Mouse (Mus musculus): Measurements from ENCODE around the gene Rbks.
"Not testable (repeated sequence)": the region's sequence is repeated elsewhere in the genome, so short reads cannot be mapped to it uniquely, and the experiment has no call there.

Rbks gene

DNA sequence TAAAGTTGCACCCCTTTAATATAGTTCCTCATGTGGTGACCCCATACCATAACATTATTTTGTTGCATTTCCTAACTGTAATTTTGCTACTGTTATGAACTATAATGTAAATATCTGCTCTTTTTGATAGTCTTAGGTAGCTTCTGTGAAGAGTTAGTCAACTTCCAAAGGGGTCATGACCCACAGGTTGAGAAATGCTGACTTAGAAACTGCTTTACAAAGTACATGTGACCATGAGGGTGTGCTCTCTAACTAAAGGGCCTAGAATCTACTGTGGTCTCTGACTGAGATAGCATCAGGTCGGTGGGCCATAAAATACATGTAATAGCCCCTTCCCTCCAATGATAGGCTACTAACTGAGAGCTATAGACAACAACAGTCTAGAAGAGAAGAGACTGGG is 19.4 kb downstream of the Rbks start:
- no peak for DNase-seq (ENCODE audit: low read depth, low spot score)

DNA sequence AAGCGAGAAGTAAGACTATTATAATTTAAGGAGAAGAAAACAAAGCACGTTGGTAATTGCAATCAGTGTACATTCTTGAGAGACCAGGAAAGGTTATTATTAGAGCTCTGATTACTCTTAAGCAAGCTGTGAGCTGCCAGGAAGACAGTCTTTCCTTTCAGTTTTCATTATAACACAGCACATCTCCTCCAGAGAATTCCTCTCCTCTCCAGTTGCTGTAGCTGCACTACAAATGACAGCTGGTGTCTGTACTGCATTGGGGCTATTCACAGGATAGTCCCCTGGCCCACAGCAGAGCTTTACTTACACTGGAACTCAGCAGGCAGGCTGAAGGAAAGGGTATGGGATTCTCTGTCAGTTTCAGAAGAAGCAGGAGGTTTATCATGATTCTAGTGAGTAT is 24.0 kb downstream of the Rbks start:
- DNase-seq (ENCODE audit: low read depth, low spot score): no peak

DNA sequence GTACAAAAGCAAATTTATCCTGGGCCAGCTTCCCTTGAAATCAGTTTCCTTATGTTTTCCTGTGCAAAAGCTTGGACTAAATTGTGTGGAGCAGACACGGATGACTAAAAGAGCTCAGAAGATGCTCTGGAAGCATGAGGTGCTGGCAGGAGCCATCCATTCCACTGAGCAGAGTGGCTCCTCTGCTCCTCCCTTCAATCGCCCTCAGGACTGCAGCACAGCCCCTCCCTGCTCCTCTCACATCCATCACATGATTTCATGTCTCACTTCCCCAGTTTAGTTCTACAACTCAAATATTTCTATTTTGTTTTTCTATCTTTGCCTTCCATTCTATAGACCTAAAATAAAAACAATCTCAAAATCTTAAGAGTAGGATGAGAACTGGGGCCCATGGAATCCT is 26.3 kb downstream of the Rbks start:
- DNase-seq (ENCODE audit: low read depth, low spot score): no peak

DNA sequence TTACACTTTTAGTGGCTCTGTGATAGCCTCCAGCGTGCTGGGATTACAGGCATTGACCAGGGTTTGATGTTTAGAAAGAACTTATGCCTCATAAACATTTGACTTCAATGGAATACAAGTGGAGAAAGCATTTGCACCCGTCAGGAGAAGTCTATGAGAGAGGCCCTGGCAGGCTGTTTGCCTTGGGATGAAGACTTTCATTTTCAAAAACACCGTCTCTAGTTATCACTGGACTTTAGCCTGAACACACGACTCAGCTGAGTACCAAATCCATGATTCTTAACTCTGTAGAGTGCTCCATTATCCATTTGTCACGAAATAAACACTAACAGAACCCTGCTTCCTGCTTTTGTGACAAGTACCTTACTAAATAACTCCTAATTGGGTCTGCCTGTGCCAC is 27.4 kb downstream of the Rbks start:
- DNase-seq (ENCODE audit: low read depth, low spot score): no peak

DNA sequence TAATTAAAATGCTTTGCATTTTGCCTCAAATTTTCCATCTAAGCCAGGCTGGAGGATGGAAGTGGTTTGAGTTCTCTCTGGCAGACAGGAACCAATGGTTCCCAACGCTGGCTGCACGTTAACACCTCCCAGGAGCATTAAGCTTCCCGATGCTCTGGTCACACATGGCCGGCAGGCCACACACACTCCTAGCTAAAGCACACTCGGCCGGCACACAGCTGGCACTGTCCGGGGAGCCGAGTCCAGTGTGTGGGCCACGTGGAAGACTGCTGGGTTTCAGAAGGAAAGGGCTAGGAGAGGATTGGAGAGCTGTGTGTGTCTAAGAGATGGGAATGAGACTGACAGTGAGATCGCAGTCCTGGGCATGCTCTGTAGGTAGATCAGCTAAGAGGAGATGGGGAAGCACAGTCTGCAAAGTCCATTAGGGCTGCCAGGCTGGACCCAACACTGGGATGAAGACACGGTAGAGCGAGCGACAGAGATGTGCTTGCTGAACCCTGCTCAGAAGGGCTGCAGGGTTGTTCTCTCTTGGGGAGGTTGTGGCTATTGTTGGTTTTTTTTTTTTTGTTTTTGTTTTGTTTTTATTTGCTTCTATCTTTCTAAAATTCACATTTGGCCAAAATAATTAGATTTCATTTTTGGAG is 29.0 kb downstream of the Rbks start:
- DNase-seq (ENCODE audit: low read depth, low spot score): no peak

DNA sequence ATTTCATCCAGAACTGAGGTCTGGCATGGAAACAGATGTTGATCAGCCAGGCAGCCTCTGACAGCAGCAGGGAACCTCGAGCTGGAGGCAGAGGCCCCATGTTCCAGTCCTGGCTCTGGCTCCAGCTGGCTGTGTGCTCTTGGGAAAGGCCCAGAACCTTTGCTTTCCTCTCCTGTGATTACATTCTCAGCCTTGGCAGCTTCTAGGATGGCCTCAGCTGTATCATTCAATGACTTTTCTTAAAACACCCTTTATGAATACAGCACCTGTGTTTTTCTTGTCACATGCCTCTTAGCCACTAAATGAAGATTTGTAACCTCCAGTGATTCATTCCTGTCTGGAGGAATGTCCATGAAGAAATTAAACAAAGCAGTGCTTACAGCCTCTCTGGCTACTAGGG is 31.3 kb downstream of the Rbks start:
- DNase-seq (ENCODE audit: low read depth, low spot score): no peak

DNA sequence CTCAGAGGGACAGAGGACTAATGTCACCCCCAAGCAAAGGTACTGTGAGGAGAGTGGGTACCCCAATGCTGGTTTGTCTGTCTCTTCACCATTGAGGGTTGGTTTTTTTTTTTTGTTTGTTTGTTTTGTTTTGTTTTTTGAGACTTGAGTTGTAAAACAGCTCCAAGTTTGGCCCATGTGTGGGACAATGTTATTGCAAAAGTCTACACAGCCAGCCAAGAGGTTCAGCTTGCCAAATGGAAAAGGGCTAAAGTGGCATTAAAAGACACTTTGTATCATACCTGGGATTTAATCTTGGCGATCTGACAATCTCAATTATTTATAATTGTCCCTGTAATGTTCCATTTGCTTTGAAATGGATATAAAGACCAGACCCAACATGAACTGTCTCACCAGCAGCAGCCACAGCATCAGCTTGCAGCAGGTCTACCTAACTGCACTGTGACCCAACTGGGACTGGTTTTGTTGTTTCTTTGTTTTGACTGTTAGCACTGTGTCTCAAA is 41.7 kb downstream of the Rbks start:
- no peak for DNase-seq (ENCODE audit: low read depth, low spot score)

DNA sequence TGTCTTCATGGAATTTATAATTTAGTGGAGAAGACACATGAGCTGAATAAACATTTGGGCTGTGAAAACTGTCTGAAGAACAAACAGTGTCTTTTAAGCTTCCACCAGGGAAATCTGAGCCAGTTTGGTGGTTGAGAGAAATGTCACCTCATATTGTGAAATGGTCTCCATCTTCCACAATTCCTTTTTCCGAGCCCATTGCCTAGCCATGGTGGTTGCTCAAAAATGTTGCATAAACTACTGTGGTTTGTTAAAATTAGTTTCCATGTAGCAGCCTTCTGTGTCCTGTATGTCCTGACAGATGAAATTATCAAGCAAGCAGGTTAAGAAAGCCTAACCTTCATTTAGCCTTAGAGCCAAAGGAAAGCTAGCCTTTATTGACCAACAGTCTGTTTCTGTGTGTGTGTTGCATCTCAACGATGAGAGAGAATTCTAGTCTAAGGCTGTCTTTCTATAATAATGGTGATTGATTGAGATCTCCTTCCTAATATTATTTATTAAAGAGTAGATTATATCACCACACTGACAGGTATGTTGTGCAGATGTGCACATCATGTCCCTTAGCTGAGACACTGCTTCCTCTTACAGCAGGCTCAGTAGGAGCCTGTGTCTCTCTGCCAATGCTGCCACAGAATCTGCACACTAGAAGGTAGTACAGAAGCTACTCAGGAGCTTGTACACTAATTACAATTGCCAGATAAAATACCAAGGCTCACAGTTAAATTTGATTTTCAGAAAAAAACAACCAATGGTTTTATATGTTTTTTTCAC is 46.7 kb downstream of the Rbks start:
- no peak for DNase-seq (ENCODE audit: low read depth, low spot score)

DNA sequence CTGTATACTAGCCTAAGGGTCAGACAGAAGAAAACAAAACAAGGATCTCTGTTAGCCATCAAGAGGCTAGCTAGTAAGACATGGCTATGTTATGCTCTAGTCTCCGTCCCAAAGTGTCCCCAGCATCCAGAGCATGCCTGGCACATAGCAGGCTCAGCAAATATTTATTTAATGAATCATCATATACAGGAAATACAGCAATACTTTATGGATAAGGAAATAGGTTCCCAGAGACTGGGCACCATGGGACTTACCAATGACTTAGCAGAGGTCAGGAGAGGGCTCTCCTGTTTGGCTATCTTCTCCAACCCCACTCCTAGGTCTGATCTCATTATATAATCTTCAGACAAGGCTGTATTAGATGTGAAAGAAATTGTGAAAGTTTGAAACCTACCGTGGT is 50.1 kb downstream of the Rbks start:
- DNase-seq (ENCODE audit: low read depth, low spot score): no peak

DNA sequence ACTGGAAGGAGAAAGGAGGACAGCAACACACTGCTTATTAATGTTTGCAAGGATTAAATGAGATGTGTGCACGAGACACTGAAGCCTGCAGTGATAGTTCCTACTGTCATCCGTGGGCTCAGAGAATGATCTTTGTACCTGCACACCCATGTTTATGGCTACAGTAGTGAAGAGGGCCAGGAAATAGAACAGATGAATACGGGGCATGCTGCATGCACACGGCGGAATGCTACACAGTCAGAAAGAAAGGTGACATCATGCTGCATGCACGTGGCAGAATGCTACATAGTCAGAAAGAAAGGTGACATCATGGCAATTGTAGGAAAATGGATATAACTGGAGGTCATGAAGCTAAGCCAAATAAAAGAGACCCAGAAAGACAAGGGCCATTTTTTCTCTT is 50.9 kb downstream of the Rbks start:
- no peak for DNase-seq (ENCODE audit: low read depth, low spot score)

DNA sequence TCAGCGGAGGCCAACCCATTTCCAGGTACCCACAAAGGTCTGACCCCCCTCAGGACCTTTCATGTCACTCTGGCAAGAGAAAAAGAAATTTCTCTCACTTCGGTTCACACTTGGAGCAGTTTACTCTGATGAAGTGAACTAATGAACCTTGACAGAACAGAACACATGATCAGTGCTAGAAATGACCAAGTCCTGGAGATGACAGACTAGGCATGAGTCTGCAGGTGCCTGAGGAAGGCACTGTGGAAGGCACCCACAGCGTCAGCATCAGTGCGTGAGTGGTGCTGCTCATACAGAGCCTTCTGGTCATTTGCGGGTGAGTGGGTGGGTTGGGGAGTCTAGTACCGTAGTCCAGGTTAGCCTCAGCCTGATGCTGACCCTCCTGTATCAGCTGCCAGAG is 51.6 kb downstream of the Rbks start:
- DNase-seq (ENCODE audit: low read depth, low spot score): no peak

DNA sequence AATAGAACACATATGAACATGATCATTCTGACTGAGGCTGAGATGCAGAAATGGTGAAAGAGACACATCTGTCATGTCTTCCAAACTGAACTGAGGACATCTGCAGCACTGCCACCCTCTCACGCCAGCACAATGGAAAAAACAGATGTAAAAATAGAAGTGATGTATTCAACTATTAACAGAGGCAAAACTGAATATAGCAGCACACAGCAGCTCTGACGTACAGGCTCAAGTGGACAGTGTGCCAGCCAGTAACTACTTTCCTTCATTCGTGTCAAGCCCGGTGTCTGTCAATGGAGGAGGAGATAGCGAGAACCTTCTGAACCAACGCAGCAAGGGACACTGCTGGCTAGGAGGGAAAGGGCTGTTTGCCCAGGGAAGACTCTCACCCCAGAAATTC is 52.6 kb downstream of the Rbks start:
- DNase-seq (ENCODE audit: low read depth, low spot score): no peak

DNA sequence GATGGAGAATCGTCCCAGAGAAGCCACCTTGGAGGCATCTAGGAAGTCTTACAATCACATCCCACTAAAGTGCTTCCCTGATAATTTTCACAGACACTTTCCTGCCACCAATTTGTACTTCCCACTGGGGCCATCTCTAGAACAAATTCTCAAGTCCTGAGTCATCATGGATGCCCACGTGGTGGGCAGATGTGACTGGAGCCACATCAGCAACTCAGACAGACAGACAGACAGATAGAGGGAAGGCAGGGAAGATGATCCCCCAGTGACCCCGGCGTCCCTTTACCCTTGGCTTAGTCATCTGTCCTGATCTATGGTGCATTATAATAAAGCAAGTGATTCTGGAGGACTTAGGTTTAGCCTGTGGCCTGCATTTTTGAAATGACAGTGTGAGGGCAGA is 53.2 kb downstream of the Rbks start:
- no peak for DNase-seq (ENCODE audit: low read depth, low spot score)

DNA sequence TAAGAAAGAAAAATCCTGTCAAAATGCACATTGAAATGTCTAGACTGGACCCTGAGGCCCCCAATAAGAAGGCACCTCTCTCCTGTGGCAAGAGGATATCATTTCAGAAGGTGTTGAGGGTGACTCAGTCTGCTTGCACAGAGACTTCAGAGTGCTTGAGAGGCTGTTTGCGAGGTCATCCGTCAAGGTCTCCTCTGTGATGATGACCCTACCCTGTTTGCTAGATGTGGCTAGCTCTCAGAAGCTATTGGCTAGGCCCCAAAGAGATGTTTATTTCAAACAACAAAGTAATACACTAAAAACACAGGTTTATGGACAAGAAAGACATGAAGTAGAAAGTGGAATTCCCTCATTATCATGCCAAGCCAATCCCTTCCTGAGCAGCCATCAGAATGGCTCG is 55.1 kb downstream of the Rbks start:
- no peak for DNase-seq (ENCODE audit: low read depth, low spot score)

DNA sequence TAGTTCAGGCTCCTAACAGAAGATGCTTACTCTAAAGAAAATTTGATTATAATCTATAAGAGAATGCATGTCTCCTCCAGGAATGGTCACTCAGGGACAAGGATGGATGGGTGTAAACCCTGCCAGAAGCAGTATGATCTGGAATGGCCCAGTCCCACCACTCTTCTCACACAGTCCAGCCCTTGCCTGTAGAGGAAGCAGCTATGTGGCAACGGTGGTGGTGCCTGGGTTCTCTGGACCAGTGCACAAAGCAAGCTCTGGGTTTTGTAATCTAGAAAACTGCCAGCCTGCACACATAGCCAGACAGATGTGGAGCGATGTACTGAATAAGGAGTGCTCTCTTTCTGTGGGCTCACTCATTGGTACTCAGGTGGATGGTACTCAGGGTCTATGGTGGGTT is 56.9 kb downstream of the Rbks start:
- DNase-seq (ENCODE audit: low read depth, low spot score): no peak

DNA sequence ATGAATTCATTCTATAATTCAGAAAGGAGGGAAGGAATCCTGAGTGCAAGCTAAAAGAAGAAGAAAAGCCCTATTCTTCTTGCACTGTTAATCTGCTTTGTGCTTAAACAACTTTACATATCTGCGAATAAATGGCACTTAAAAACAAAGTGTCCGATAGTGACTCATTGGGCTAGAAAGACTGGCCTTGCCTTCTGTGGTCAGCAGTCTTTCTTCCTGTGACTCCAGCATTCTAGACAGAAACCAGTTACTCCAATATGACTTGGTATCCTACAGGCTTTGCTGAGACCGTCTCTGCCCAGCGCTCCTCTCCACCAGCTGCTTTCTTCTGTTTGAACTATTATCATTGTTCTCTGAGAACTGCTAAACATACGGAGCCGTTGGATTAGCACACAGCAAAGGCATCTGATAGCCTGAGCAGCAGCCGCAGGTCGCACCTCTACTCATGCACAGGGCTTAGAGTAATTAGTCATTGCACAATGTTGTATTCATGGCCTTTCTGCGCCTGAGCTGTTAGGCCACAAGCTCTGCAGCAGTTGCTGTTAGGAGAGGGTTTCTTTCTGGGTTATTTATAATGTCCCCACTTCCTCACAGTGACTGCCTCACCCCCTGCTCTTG is 60.7 kb downstream of the Rbks start:
- DNase-seq (ENCODE audit: low read depth, low spot score): no peak

DNA sequence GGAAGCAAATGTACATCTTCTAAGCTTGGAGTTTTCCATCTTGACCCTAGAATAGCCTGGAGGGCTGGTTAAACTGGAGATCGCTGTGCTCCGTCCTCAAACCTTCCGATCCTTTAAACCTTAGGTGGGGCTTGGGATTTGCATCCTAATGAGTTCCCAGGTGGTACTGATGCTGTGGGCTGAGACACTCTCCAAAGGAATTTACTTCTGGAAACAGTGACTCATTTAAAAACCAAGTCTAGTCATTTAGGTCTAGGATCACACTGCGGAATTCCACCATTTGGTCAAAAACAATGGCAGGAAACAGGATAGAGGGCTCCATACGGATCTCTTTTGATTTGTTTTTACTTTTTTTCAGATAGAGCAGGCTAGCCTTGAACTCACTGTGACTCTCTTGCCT is 62.7 kb downstream of the Rbks start:
- DNase-seq (ENCODE audit: low read depth, low spot score): no peak

DNA sequence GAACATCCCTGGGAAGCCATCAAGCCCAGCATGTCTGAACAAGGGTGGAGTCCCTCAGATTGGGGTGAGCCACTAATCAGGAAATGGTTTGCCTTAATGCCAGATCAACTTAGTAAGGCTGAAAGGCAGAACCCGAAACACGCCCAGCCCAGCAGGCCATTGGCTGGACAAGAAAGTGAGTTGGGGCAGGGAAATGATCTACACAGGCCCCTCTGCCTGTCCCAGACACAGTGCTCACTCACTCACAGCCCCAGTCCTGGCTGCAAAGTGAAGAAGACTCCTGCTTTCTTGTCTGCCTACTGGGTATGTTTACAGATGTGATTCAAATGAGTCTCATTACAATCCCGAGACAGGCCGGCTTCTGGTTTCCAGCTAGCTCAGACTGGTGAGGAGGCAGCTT is 63.3 kb downstream of the Rbks start:
- DNase-seq (ENCODE audit: low read depth, low spot score): no peak

DNA sequence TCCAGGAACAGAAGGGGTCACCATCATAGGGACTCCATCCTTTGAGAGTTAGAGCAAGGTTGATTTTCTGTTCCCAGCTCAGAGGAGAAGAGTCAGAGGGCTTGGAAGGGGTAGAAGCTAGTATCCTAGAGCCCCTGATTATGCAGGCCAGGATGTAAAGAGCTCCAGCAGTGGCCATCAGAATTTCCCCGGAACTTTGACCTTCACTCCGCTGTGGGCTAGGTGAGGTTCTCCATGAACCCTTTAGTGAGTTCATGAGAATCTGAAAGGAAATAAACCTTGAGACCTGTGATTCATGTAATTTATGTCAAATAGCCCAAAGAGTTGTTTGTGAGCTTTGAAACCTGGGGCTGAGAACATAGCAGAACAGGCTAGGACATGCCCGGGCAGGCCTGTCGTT is 66.3 kb downstream of the Rbks start:
- DNase-seq (ENCODE audit: low read depth, low spot score): not testable (repeated sequence)

DNA sequence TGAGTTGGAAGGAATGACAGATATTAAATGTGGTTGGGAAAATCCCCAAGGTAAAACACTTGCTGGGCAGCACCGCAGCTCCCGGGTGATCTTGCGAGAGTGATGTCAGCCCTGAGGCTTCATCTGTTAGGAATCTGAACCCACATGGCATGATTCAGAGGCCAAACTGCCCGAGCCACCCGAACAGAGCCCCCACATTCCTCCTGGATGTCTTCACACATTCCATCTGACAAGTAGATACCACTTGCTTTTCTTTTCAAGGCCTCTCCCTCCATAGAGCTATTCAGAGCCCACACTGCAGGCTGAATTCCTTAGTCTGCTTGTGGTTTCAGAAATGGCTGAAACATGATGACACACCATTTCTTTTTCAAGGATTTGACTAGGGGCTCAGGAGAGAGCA is 67.4 kb downstream of the Rbks start:
- DNase-seq (ENCODE audit: low read depth, low spot score): no peak

DNA sequence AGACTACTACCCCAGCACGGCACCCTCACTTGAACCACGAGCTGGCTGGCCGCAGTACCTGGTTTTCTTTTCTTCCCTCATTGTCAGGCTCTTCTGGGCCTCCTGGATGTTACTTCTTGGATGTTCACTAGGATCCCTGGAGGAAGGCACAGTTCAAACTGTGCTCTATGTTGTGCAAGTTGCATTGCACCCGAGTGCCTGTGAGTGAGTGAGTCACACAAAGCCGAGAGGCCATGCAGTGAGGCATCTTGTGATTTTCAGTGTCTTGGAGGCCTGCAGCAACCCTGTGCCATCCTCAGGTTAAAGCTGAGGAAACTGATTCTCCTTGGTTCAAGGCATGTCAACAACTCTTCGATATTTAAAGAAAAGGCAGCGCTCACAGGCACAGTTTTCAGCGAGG is 68.9 kb downstream of the Rbks start:
- no peak for DNase-seq (ENCODE audit: low read depth, low spot score)

DNA sequence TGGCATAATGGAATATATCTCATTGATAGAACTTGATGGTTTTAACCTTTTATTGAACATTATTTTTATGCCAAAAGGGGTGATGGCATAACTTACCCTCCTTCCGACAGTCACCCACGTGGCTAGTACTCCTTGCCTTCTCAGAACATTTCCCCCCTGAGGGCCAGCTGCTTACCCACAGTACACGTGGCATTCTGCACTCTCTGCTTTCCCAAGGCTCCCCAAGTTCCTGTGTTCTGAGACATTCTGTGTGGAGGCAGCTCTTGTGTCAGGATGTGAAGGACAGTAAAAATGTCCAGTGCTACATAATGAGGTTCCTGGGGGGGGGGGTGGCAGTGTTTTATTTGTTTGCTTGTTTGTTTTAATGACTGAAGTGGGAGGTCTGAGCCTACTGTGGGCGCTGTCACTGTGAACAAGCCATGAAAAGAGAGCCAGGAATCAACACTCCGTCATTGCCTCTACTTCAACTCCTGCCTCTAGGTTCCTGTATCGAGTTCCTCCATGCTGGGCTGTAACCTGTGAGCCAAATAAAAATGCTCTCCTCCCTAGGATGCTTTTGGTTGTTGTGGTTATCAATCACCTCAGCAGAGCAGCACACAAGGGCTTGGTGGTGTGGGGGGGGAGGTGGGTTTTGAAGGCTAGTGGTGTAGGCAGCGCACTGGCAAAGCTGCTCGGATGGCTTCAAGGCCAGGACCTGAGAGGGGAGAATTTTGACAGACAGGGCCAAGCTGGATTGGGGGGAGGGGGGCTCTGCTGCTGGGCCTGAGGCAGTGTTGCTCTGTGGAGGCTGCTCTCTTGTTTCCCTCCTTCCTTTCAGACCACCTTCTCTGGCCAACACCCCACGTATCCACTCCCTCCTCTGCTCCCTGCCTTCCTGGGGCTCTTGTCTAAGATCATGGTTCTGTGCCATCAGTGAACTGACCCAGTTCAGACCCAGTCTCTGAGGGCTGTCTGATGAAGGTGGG is 69.6 kb downstream of the Rbks start:
- DNase-seq (ENCODE audit: low read depth, low spot score): no peak
